Mouse (Mus musculus): ENCODE measurements around the gene Pkp4.
"Not testable (repeated sequence)": the region's sequence is repeated elsewhere in the genome, so short reads cannot be mapped to it uniquely, and the experiment has no call there.

The Pkp4 gene

DNA sequence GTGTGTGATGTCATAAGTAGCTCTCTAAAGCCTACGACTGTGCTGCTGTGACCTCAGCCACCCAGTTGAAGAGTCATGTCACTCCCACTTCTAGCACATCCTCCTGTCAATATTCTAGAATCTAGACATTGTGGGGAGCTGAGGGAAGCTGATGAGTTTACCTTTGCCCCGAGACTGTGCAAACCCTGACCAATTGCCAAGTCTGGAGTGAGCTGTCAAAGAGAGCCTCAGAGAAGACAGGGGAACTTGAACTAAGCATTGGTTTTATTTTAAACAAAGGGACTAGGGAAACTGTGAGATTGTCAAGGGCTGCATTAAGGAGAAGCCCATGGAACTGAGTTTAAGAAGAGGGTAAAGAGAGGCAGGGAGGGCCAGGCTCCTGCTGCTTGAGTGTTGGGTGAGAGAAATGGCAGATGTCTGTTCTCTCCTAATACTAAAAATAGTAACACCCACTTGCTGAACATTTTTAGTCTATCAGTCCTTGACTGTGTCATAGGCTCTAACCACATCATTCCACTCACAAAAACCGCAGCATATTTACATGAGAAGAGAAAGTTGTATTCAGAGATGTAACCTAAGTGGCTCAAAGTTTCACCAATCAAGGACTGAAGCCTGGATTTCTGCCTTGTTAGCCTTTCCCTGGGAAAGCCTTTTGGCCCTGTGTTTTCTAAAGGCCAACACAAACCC is 203.6 kb downstream of the Pkp4 start:
- no peak for ATAC-seq (ENCODE audit: insufficient number of reproducible peaks, low FRiP score, low TSS enrichment)

DNA sequence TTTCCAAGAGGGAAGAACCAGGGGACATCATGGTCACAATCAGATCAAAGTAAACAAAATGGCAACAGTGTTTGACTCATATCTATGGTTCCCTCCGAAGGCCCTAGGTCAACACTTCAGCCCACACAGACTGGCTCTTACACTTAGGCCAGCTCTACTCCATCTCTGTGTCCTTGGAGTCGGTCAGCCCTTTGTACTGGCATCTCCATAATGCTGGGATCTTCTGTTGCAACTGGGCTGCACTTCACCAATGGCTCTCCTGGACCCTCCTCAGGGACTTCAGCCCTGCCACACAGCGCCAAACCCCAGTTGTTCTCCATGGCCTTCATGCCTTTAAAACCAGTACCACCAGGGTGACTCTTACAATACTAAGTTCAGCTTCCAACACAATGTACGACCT is 206.5 kb downstream of the Pkp4 start:
- ATAC-seq (ENCODE audit: insufficient number of reproducible peaks, low FRiP score, low TSS enrichment): no peak

DNA sequence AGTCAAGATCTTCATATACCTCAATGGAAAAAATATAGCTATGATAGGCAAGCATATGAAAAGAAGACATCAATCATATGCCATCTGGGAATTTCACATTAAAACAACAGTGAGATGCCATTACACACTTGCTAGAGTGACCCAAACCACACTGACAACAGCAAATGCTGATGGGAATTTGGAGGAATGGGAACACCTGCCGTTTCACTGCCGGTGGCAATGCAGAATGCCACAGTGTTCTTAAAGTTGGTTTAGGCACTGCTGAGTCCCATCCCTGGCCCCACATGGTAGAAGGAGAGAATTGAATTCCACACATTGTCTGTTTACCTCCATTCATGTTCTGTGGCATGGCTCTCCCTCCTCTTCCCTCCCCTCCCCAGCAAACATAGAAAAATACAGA is 212.5 kb downstream of the Pkp4 start:
- no peak for ATAC-seq (ENCODE audit: insufficient number of reproducible peaks, low FRiP score, low TSS enrichment)

DNA sequence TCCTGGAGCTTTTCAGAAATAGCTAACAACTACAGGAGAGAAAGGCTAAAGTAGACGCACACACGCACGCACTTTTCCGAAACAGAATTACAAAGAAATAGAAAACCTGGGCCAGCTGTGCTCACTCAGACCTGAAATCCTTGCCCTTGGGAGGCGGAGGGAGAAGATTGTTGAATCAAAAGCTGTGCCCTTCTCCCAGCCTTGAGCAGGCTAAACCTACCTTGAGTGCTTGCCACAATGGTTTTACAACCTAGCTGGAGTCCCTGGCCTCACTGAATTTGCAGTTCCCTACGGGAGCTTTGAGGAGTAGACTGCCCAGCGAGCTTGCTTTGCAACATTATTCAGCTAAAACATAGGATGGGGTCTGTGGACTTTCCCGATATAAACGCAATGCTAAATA is 217.4 kb downstream of the Pkp4 start:
- no peak for ATAC-seq (ENCODE audit: insufficient number of reproducible peaks, low FRiP score, low TSS enrichment)

DNA sequence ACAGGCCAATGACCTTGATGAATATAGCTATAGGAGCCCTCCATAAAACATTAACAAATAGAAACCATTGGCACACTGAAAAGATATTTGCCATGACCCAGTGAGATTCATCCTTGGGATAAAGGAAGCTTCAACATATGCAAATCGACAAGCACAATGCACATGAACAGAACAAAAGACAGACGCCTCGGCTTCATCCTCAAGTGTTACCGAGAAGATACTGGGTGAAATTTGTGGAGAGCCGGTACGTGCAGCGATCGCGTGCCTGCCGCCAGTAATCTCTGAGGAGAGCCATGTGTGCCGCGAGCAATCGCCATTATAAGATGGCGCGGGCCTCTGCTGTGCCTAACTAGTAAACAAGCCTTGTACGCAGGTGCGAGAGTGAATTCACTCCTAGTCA is 218.2 kb downstream of the Pkp4 start:
- ATAC-seq (ENCODE audit: insufficient number of reproducible peaks, low FRiP score, low TSS enrichment): not testable (repeated sequence)

DNA sequence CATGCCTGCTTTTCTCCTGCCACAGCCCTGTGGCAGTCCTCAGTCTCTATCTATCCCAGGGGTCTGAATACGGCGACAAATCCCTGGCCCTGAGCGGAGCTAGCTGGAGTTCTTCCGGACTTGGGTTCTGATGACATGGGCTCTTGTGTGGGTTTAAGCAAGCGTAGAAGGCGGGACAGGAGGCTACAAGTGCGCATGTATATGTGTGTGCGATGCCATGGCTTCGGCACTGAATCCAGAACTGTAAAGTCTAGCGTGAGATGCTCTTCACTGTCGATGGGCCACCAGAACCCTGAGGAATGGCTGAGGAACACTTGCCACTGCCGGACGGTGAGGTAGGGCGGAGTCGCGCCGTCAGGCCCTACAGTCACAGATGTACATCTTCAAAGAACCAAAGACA is 222.6 kb downstream of the Pkp4 start:
- ATAC-seq (ENCODE audit: insufficient number of reproducible peaks, low FRiP score, low TSS enrichment): no peak

DNA sequence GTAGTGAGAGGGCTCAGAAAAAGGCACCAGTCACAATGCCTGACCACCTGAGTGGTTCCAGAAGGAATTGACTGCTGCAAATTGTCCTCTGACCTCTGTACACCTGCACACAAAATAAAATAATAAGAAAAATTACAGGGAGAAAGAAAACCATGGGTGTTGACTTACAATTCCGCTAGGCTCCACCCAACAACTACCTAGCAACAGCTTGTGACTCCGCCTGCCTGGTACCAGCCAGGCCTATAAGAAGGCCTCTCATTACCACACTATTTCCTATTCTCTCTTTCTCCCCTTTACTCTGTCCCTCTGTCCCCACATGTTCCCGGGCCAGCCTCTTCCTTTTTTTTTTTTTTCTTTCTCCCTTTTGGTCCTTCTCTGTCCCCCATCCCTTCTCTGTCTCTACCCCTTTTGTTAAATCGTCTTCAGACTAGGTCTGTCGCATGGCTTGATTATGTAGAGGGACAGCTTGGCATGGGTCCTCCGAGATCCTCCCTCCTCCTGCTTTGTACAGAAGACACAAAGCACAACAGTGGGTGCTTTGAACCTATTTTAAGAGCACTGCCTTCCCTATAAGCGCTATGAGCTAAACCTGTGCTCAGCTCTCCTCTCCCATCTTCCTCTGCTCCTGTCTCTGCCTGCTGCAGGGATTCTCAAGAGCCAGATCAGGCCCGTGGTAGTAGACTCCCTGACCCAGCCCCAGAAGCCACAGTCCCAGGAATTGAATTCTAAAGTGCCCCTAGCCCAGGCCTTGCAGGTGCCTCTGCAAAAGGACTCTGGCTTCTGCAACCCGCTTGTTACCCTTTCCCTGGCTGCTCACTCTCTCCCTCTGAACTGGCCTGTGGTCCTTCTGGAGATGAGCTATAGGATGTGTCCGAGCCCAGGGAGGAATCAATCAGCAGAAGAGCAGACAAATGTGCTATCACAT is 223.5 kb downstream of the Pkp4 start:
- no peak for ATAC-seq (ENCODE audit: insufficient number of reproducible peaks, low FRiP score, low TSS enrichment)

DNA sequence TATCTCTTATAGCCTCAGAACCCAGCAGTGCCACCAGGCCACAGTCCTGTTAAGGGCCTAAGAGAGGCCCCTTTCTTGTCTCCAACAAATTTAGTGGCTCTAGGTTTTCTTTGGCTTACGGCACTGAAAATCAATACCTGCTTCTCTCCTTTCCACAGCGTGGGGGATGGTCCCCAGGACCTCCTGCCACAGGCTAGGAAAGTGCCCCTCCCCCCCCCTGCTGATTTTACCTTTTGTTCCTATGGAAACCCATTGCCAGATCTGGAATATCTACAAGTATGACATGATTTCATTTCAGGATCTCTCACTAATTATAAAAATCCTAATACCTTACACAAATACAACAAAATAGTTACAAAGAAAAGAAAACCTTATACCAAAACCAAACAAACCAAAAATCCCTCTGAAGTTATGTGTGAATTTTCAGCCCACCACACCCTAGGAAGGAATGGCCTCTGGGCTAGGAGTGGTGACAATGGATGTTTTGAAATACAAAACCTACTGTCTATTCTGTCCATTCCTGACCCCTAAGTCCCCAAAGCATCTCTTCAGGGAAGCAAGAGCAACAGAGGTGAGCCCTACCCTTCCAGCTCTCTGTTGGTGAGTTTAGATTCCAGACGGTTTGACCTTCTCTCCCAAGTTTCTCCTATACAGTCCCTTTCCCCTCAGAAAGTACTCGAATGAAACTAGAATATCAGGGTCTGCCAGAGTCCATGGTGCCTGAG is 224.7 kb downstream of the Pkp4 start:
- no peak for ATAC-seq (ENCODE audit: insufficient number of reproducible peaks, low FRiP score, low TSS enrichment)

DNA sequence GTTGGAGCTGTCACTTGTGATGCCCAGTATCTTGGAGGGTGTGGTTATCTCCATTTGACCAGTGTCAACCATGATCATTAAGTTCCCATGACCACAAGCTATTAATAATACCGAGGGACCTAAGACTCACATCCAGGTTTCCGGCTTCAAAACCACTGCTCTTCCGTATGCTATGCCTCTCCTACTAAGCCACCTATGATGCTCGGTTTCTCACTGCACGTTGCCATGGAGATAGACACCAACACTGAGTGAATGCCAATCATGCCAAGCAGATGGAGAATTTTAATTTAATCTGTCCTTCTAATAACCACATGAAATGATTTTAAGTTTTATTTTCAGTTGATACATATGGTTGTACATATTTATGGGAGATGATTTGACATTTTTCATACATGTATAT is 229.3 kb downstream of the Pkp4 start:
- ATAC-seq (ENCODE audit: insufficient number of reproducible peaks, low FRiP score, low TSS enrichment): no peak

DNA sequence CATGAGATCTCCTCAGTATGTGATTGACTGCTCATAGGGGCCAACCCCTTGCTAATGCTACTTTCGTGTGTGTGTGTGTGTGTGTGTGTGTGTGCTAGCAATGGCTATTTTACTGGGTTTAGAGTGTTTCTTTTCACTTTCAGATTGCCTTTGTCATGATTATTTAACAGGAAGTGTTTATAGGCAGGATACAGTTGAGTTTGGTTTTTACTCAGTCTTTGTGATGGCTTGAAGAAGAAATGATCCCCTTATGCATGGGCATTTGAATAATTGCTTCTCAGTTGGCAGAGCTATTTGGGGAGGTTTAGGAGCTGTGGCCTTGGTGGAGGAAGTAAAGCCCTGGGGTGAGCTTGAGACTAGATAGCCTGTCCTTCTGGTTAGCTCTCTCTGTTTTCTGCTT is 232.5 kb downstream of the Pkp4 start:
- ATAC-seq (ENCODE audit: insufficient number of reproducible peaks, low FRiP score, low TSS enrichment): no peak

DNA sequence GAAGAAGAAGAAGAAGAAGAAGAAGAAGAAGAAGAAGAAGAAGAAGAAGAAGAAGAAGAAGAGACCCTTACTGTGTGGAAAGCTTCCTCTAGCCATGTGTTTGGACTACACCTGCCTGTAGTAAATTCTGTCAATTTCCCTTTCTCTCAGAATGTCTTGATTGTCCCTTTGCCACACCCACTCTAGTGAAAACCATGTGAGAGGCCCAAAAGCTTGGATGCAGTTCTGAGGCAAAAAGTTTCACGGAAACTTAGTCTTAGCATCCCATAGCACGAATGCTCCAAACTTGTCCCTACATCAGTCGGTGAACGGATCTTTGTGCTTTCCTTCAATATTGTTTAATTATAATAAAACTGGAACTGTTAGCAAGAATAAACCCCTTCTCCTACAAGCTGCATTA is 234.0 kb downstream of the Pkp4 start:
- no peak for ATAC-seq (ENCODE audit: insufficient number of reproducible peaks, low FRiP score, low TSS enrichment)

DNA sequence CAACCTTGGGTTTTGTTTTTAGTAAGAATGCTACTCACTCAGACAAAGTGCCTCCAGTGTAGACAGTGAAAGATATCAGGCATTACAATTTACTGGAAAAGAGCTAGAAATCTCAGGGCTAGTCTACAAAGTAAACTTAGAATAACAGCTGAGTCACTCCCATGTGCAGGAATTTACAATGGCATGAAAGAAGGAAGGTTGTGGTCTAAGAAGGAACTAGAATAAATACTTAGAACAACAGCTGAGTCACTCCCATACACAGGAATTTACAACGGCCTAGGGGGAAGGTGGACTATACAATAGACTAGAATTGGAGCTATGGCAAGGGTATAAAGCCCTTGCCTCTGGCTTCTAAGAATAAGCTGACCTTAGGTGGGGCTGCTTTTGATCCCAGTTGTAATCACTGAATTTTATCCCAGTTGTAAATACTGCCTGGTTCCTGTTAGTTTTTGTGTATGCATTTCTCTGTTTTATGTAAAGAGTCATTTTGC is 234.6 kb downstream of the Pkp4 start:
- ATAC-seq (ENCODE audit: insufficient number of reproducible peaks, low FRiP score, low TSS enrichment): not testable (repeated sequence)

DNA sequence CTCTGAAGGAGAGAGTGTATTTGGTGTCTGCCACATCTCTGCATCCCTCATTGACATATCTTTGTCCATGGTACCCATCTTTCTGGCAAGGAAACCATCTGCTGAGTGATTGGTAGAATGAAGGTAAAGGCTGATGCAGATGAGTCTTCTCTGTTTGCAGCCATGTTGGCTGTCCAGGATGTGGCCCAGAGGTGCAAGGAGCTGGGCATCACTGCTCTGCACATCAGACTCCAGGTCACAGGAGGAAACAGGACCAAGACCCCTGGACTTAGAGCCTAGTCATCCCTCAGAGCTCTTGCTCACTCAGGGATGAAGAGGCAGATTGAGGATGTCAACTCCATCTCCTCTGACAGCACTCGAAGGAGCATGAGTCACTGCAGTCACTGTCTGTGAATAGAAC is 235.9 kb downstream of the Pkp4 start:
- ATAC-seq (ENCODE audit: insufficient number of reproducible peaks, low FRiP score, low TSS enrichment): no peak

DNA sequence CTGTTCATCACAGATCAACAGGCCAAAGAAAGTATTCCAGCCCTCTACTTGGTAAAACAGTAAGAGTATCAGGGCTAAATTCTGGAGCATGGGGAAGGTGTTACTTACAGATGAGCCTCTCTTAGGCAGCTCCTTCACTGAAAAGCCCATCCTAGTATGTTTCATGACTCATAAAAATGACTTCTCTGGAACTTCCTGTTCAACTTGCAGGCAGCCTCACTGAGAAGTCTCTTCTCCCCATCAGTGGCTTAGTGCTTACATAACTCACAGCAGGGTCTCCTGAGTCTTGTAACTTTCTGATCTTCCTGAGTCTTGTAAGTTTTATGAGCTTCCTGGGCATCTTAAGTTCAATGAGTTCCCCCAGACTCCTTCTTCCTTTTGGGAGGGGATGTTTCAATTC is 236.9 kb downstream of the Pkp4 start:
- no peak for ATAC-seq (ENCODE audit: insufficient number of reproducible peaks, low FRiP score, low TSS enrichment)

DNA sequence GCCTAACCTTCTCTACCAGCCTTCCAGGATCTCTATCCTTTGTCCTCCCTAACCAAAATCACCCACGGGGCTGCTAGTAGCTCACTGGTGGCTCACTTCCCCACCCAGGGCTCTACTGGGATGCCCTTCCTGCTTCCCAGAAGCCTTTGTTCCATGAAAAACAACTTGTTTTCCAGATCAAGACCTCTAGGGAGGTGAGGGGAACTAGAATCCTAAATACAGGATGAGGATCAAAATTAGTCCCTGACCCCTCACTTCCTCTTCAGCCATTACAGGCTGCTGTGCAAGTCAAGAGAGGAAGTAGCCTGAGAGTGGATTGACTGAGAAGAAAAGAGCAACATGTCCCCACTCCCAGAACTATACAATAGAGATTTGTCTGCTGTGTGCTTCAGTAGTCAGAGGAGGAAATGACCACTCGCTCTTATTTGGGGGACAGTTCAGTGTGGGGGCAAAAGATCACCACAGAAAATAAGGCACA is 240.3 kb downstream of the Pkp4 start:
- no peak for ATAC-seq (ENCODE audit: insufficient number of reproducible peaks, low FRiP score, low TSS enrichment)

DNA sequence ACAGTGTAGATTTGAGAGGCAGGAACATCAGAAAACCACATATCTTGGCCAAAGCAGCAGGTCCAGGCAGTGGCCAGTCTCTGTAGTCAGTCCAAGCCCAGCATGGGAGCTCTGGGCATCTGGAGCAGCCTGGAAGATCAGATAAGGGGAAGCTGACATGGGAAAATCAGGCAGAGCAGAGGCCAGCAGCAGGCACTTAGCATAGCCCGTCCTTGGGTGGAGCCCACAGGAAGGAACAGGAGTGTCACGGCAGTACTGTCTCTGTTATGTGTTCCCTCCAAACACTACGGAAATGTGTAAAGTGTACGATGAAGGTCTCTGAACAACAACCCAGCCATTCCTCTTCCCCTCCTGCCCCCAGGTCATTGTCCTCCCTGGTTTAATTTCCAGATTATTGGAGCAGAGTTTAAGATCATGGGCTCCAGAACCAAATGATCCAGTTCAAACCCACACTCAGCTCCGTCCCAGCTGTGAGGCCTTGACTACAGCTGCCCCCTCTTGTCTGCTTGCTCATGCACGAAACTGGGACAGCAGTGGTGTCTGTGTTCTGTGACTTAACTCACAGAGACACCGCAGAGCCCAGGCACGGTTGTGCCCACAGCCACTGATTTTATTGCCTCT is 241.3 kb downstream of the Pkp4 start:
- no peak for ATAC-seq (ENCODE audit: insufficient number of reproducible peaks, low FRiP score, low TSS enrichment)

DNA sequence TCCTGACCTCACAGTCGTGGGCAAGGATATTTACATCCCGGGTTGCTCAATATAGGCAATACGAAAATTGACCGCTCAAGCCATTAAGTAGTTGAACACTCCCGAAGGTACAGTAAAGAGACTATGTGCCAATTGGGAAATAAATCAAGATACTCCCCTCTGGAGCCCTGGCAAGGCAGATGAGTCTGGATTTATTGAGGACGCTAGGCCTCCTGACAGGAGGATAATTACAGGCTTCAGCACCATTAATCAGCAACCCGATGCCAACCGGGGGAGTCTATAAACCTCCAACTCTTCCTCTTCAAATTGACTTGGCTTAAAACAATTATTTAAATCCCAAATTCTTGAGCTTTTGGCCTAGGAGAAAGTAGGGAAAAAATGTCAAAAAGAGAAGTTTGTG is 243.4 kb downstream of the Pkp4 start:
- ATAC-seq (ENCODE audit: insufficient number of reproducible peaks, low FRiP score, low TSS enrichment): no peak
